Mouse (Mus musculus): ENCODE measurements around the gene Ppp1r15b. TPM values are rescaled to one million over a fixed set of nuclear protein-coding genes. Genes with fewer than 3 reads are reported as not detected.

The Ppp1r15b gene
- 25.8 and 28.0 TPM in 2 replicates for polyA plus RNA-seq (2012)

DNA sequence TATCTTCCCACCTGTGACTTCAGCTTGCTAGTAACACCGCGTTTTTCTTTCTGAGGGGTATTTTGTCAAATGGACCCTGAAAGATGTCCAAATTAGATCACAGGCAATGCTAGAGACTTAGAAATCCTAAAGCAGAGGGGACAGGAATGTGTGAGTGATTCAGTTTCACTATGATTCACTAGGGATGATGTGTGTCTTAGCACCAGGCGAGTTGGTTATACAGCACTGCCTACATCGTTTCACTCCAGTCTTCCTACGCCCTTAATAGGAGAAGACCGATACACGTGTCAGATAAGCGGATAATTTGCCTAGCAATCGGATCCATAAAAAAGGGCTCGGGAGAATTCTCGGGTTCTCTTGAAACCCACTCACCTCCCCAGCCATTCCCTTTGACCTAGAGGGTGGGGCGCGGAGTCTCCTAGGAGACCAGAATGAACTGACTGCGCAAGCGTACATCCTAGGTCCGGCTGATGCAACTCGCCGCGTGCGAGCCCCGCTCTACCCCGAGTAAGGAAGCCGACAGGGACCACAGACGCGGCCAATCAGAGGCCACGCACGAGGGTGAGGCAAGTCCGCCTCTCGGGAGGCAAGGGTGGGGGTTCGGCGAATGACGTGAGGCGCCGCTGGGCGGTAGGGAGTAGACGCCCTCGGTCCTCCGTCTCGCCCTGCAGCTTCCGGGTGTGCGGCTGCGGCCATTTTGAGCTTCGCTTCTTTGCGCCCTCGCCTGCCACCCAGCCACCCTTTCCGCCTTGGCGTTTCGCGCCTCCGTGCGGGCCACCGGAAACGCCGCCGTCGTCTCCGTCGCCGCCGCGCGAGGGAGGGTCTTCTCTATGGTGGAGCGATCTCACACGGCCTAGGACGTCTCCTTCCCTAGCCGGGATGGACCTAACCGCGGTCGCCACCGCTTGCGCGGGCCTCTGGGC is at the start of gene Ppp1r15b:
Gene Ppp1r15b, plus strand, starts transcription at position 506 of the 923 bp plus-strand sequence.

DNA sequence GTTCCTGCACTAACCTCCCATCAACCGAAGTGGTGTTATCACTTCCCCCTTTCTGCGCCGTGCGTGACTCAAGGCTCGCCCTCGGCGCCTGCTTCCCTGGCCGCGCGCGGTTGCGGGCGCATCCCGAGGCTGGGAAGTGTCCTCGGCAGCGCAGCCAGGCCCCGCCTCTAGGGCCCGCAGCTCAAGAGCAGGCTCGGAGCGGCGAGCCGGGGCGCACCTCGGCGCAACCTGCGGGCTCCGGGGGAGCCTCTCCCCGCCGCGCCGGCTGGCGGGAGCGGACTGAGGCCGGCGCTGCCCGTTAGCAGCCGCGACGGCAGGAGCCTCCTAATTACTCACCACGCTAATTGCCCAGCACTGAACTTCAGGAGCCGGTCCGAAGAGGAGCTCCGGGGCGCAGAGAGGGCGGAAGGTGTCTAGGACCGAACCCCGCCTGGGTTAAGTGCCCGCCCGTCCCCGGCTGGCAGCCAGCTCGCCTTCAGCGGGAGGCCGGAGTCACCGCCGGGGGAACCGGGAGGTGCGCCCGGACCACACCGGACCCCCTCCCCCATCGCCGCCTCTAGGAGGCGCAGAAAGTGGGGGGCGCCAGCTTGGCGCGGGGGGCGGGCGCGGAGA is 33.0 kb downstream of the Ppp1r15b start, which contains the start of gene Plekha6:
Gene Plekha6, plus strand, starts transcription at position 391 of the 612 bp plus-strand sequence.

Other genes starting within 250 kb of the Ppp1r15b start
- 43.4 and 54.0 TPM in 2 replicates for gene Mdm4, start 100.6 kb upstream of the Ppp1r15b start, polyA plus RNA-seq (2012)
- gene Pik3c2b, start 85.5 kb upstream of the Ppp1r15b start, polyA plus RNA-seq (2012): 1.9 and 3.5 TPM in 2 replicates
- gene Plekha6, start 33.1 kb downstream of the Ppp1r15b start, polyA plus RNA-seq (2012): 5.2 and 11.5 TPM in 2 replicates
- not detected in 2 replicates for gene Golt1a, start 178.7 kb downstream of the Ppp1r15b start, polyA plus RNA-seq (2012)
- gene Kiss1, start 190.7 kb downstream of the Ppp1r15b start, polyA plus RNA-seq (2012): not detected in 2 replicates
- gene Ren1, start 219.4 kb downstream of the Ppp1r15b start, polyA plus RNA-seq (2012): not detected in 2 replicates
- gene Etnk2, start 232.4 kb downstream of the Ppp1r15b start, polyA plus RNA-seq (2012): 0.11 TPM in 1 of 2 replicates, not detected in the other